Mouse (Mus musculus) olfactory bulb, adult 2 months (tissue): Measurements from ENCODE around the gene Myrf. TPM values are rescaled to one million over a fixed set of nuclear protein-coding genes. Genes with fewer than 3 reads are reported as not detected.

Experiments used
- H3K27ac ChIP-seq: fragments of 200-500 bp; 2 replicates; pipeline ENCODE4 v1.5.1; 2012; ENCODE audit warnings: low read depth, low read length; ENCODE audit not compliant: insufficient read depth
- H3K4me1 ChIP-seq: fragments of 200-500 bp; 2 replicates; pipeline ENCODE4 v1.6.1; 2012; ENCODE audit warnings: low read length; ENCODE audit not compliant: control insufficient read depth, insufficient read depth
- H3K4me3 ChIP-seq: fragments of 200-500 bp; 2 replicates; pipeline ENCODE4 v1.5.1; 2012; ENCODE audit warnings: mild to moderate bottlenecking, low read depth, low read length, moderate library complexity; ENCODE audit not compliant: insufficient read depth
- CTCF ChIP-seq: fragments of 200-500 bp; IDR thresholded peaks from 2 replicates; pipeline ENCODE4 v1.5.1; 2012; ENCODE audit warnings: low read depth, mild to moderate bottlenecking, low read length, moderate library complexity; ENCODE audit not compliant: insufficient read depth
- POLR2A ChIP-seq: fragments of 200-500 bp; IDR thresholded peaks from 2 replicates; pipeline ENCODE4 v1.6.1; 2012; ENCODE audit warnings: mild to moderate bottlenecking, low read depth, low read length, moderate library complexity; ENCODE audit not compliant: insufficient read depth
- WGBS: fragments of 180-500 bp; shearing (Covaris S2); methylation state at CpG from one replicate; pipeline ENCODE4 v1.1.7; 2018; 5-methylcytosine and 5-hydroxymethylcytosine counted together
- polyA plus RNA-seq: library from polyadenylated mRNA; stranded (reverse); fragments of >200 nt; gene quantifications from 2 replicates; pipeline ENCODE4 v1.2.4, GENCODE M21; 2012; ENCODE audit warnings: low replicate concordance; ENCODE audit not compliant: missing spikeins, insufficient read depth, insufficient read length

Gene Myrf
- polyA plus RNA-seq, 1 experiment: not detected

GRCm38 (mm10) chr19:10221585-10221984 lies 19.0 kb downstream of the Myrf start:
- H3K4me1 ChIP-seq: no peaks in the 10 kb centered on the region
- 71% methylated on average over 4 of the region's 4 CpGs for WGBS
- no peak overlapping the region for H3K4me3 ChIP-seq
- no peak overlapping the region for H3K27ac ChIP-seq
- TF ChIP-seq CTCF (no peak), POLR2A (no peak)

- TF ChIP-seq POLR2A: no peak
- TF ChIP-seq CTCF: no peak
- Histone ChIP-seq H3K4me1 (no peaks in the 10 kb centered on the region), H3K27ac (no peak overlapping the region), H3K4me3 (no peak overlapping the region)
- WGBS: 77% methylated on average over 6 of the region's 6 CpGs
Observed at GRCm38 (mm10) chr19:10219593-10219992, 21.0 kb downstream of the Myrf start.

- 35% methylated on average over 3 of the region's 3 CpGs for WGBS
- H3K27ac ChIP-seq: no peak overlapping the region
- H3K4me3 ChIP-seq: no peak overlapping the region
- no peaks in the 10 kb centered on the region for H3K4me1 ChIP-seq
- TF ChIP-seq POLR2A: no peak
Observed at GRCm38 (mm10) chr19:10219108-10219507, 21.4 kb downstream of the Myrf start.

GRCm38 (mm10) chr19:10216101-10216500 lies 24.4 kb downstream of the Myrf start:
- no peak for TF ChIP-seq CTCF
- no peak for TF ChIP-seq POLR2A
- 89% methylated on average over 8 of the region's 8 CpGs for WGBS
- no peak overlapping the region for H3K4me3 ChIP-seq
- H3K4me1 ChIP-seq: no peaks in the 10 kb centered on the region
- H3K27ac ChIP-seq: no peak overlapping the region

- no peak overlapping the region for H3K27ac ChIP-seq
- TF ChIP-seq POLR2A (no peak), CTCF (no peak)
- no peaks in the 10 kb centered on the region for H3K4me1 ChIP-seq
- 86% methylated on average over 10 of the region's 10 CpGs for WGBS
- H3K4me3 ChIP-seq: no peak overlapping the region
Observed at GRCm38 (mm10) chr19:10213796-10214471, 26.6 kb downstream of the Myrf start.

- WGBS: 84% methylated on average over 4 of the region's 4 CpGs
- Histone ChIP-seq H3K27ac (no peak overlapping the region), H3K4me1 (no peaks in the 10 kb centered on the region), H3K4me3 (no peak overlapping the region)
- TF ChIP-seq CTCF: no peak
- TF ChIP-seq POLR2A: no peak
Observed at GRCm38 (mm10) chr19:10210885-10211284, 29.7 kb downstream of the Myrf start.

- 91% methylated on average over 3 of the region's 3 CpGs for WGBS
- H3K4me1 ChIP-seq: no peaks in the 10 kb centered on the region
- no peak overlapping the region for H3K4me3 ChIP-seq
- no peak overlapping the region for H3K27ac ChIP-seq
- no peak for TF ChIP-seq POLR2A
- TF ChIP-seq CTCF: no peak
Observed at GRCm38 (mm10) chr19:10208851-10209250, 31.7 kb downstream of the Myrf start.

GRCm38 (mm10) chr19:10205051-10205450 lies 35.5 kb downstream of the Myrf start:
- H3K27ac ChIP-seq: no peak overlapping the region

GRCm38 (mm10) chr19:10204616-10205001 lies 35.9 kb downstream of the Myrf start:
- H3K4me1 ChIP-seq: no peaks in the 10 kb centered on the region
- no peak for TF ChIP-seq CTCF
- no peak for TF ChIP-seq POLR2A
- H3K27ac ChIP-seq: no peak overlapping the region
- under 1% methylated on average over 5 of the region's 5 CpGs for WGBS
- peak overlapping the region; percentile 8; the same call in 1 of the 2 replicates for H3K4me3 ChIP-seq

More at GRCm38 (mm10) chr19:10205051-10205450, 35.5 kb downstream of the Myrf start:
- H3K4me3 ChIP-seq: no peak overlapping the region
- 55% methylated on average over 6 of the region's 6 CpGs for WGBS
- TF ChIP-seq CTCF: no peak
- no peak for TF ChIP-seq POLR2A
- no peaks in the 10 kb centered on the region for H3K4me1 ChIP-seq
